Mouse (Mus musculus) forebrain, embryonic 10.5 days (tissue): ENCODE measurements at regions not wholly inside any gene's neighbourhood (a gene's known extent, or its start where the extent isn't known, plus 50 kb on each side); places are given as distances from the start of the nearest gene placed in this dataset.

Source experiments
- DNase-seq: peaks from one replicate; pipeline ENCODE4 v3.0.0-alpha.2; 2017; ENCODE audit warnings: low spot score; ENCODE audit errors: extremely low spot score
- H3K27ac ChIP-seq: fragments of 300-500 bp; sonication (generic); 2 replicates; pipeline ENCODE4 v1.5.1; 2016; ENCODE audit warnings: mild to moderate bottlenecking
- H3K27me3 ChIP-seq: fragments of 300-500 bp; sonication (generic); 2 replicates; pipeline ENCODE4 v1.6.1; 2016; ENCODE audit warnings: mild to moderate bottlenecking; ENCODE audit not compliant: poor library complexity, severe bottlenecking
- H3K36me3 ChIP-seq: fragments of 300-500 bp; sonication (generic); replicated peaks from 2 replicates; pipeline ENCODE4 v1.6.1; 2016; ENCODE audit warnings: mild to moderate bottlenecking, moderate library complexity
- H3K4me1 ChIP-seq: fragments of 300-500 bp; sonication (generic); 2 replicates; pipeline ENCODE4 v1.6.1; 2016
- H3K4me3 ChIP-seq: fragments of 300-500 bp; sonication (generic); 2 replicates; pipeline ENCODE4 v1.5.1; 2016; ENCODE audit warnings: mild to moderate bottlenecking, moderate library complexity
- H3K9me3 ChIP-seq: fragments of 300-500 bp; sonication (generic); 2 replicates; pipeline ENCODE4 v1.6.1; 2016; ENCODE audit warnings: mild to moderate bottlenecking, moderate library complexity
- WGBS: fragments of 180-500 bp; shearing (Covaris S2); methylation state at CpG from one replicate; pipeline ENCODE4 v1.1.7; 2016; 5-methylcytosine and 5-hydroxymethylcytosine counted together

- Histone ChIP-seq H3K9me3 (no peaks in the 10 kb centered on the region), H3K36me3 (no peaks in the 10 kb centered on the region), H3K27ac (no peak overlapping the region), H3K4me1 (peaks cover 8% of the 10 kb centered on the region), H3K27me3 (no peaks in the 10 kb centered on the region), H3K4me3 (no peak overlapping the region)
- 52% methylated on average over 23 of the region's 23 CpGs for WGBS
- no peak for DNase-seq
Measured at GRCm38 (mm10) chr2:169387765-169388518, 199.6 kb downstream of the Gm11011 start.

DNA sequence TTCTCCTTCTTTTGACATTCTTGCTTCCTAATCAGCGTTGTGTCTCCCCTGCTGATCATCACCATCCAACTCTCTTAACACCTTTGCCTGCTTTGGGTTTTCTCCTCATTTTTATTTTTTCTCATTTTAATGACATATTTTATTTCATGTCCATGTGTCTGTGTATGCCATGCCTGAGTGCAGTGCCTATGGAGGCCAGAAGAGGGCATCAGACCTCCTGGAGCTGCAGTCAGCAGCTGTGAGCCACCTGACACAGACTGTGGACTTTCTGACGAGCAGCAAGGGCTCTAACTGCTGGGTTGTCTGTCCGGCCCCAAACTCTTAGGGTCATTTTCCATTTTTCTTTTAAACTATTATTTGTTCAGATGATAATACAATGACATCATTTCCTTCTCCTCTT is 203.8 kb downstream of the Gm11011 start:
- Histone ChIP-seq H3K9me3 (no peaks in the 10 kb centered on the region), H3K27me3 (no peaks in the 10 kb centered on the region), H3K4me3 (no peak overlapping the region), H3K36me3 (no peaks in the 10 kb centered on the region), H3K4me1 (peaks cover 8% of the 10 kb centered on the region), H3K27ac (no peak overlapping the region)
- no peak for DNase-seq
- 88% methylated on average over 3 of the region's 3 CpGs for WGBS

DNA sequence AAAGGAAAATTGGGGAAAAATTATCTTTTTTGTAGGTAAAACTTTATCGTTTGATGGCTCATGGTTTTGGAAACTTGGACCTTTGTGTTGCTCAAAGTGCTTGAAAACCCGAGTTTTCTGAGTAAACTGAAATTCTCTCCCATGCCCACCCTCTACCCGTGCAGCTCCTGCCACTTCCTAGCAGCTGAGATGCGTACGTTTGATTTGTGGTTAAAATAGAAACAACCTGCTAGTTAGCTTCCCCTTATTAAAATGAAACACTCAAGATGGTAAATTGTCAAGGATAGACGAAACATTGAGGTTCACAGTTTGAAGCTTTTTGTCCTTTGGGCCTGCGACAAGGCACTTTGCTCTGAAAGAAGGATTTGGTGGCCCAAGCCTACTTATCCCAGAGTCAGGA is 214.5 kb downstream of the Gm11011 start:
- Histone ChIP-seq H3K4me3 (no peak overlapping the region), H3K9me3 (no peaks in the 10 kb centered on the region), H3K27me3 (no peaks in the 10 kb centered on the region), H3K27ac (no peak overlapping the region), H3K36me3 (no peaks in the 10 kb centered on the region), H3K4me1 (no peaks in the 10 kb centered on the region)
- WGBS: 93% methylated on average over 7 of the region's 7 CpGs
- DNase-seq: no peak

GRCm38 (mm10) chr2:169365046-169365445 is 222.5 kb downstream of the Gm11011 start:
- 85% methylated on average over 4 of the region's 4 CpGs for WGBS
- Histone ChIP-seq H3K4me3 (no peak overlapping the region), H3K27ac (no peak overlapping the region), H3K9me3 (no peaks in the 10 kb centered on the region), H3K27me3 (no peaks in the 10 kb centered on the region), H3K36me3 (no peaks in the 10 kb centered on the region), H3K4me1 (peaks cover 2% of the 10 kb centered on the region; the same call in 1 of the 2 replicates)
- no peak for DNase-seq

GRCm38 (mm10) chr2:169360272-169360671 is 227.3 kb downstream of the Gm11011 start:
- Histone ChIP-seq H3K4me1 (peaks cover 8% of the 10 kb centered on the region), H3K27me3 (no peaks in the 10 kb centered on the region), H3K9me3 (no peaks in the 10 kb centered on the region), H3K4me3 (peak overlapping the region; percentile 24), H3K36me3 (no peaks in the 10 kb centered on the region), H3K27ac (0 out of 2 replicates have a peak overlapping the region, but pooled peaks have one; percentile 6)
- WGBS: 23% methylated on average over 15 of the region's 15 CpGs
- peak; percentile 64 for DNase-seq

- Histone ChIP-seq H3K9me3 (no peaks in the 10 kb centered on the region), H3K27me3 (no peaks in the 10 kb centered on the region), H3K36me3 (no peaks in the 10 kb centered on the region), H3K4me1 (peaks cover 8% of the 10 kb centered on the region), H3K27ac (no peak overlapping the region), H3K4me3 (no peak overlapping the region)
- no peak for DNase-seq
- WGBS: 81% methylated on average over 10 of the region's 10 CpGs
Measured at GRCm38 (mm10) chr2:169357400-169357799, 230.1 kb downstream of the Gm11011 start.

GRCm38 (mm10) chr2:169351547-169351946 is 236.0 kb downstream of the Gm11011 start:
- DNase-seq: no peak
- peaks cover under 1% of the 10 kb centered on the region; the same call in 1 of the 2 replicates for H3K4me1 ChIP-seq
- no peak overlapping the region for H3K27ac ChIP-seq
- 88% methylated on average over 7 of the region's 7 CpGs for WGBS
- no peaks in the 10 kb centered on the region for H3K36me3 ChIP-seq
- 0 out of 2 replicates have a peak, but pooled peaks cover 4% of the 10 kb centered on the region for H3K27me3 ChIP-seq
- H3K9me3 ChIP-seq: no peaks in the 10 kb centered on the region
- no peak overlapping the region for H3K4me3 ChIP-seq

GRCm38 (mm10) chr2:169346107-169346506 is 241.4 kb downstream of the Gm11011 start:
- DNase-seq: no peak
- Histone ChIP-seq H3K27me3 (0 out of 2 replicates have a peak, but pooled peaks cover 4% of the 10 kb centered on the region), H3K27ac (peak overlapping the region; percentile 64; the same call in 1 of the 2 replicates), H3K36me3 (no peaks in the 10 kb centered on the region), H3K9me3 (no peaks in the 10 kb centered on the region), H3K4me1 (peaks cover 9% of the 10 kb centered on the region), H3K4me3 (no peak overlapping the region)
- WGBS: 50% methylated on average over 10 of the region's 10 CpGs

DNA sequence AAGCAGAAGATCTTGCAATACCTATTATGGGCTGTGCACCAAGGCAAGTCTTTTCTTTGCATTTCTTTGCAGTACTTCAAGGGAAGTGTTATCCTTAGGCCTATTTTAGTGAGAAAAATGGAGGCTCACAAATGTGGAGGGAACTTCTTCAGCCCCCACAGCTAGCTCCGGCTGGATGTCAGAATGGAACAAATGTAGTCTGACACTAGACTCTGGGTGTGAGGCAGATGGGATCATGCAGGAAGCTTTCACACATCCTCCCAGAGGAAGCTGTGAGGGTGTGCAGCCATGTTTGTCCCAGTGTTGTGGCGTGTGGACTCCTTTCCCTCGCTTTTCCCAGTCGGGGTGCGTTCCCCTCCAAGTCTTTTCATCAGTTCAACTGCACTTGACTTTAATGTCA is 268.0 kb downstream of the Gm11011 start:
- H3K4me1 ChIP-seq: peaks cover 6% of the 10 kb centered on the region
- no peak overlapping the region for H3K4me3 ChIP-seq
- DNase-seq: no peak
- WGBS: 87% methylated on average over 5 of the region's 5 CpGs
- H3K9me3 ChIP-seq: no peaks in the 10 kb centered on the region
- no peaks in the 10 kb centered on the region for H3K27me3 ChIP-seq
- H3K27ac ChIP-seq: no peak overlapping the region
- no peaks in the 10 kb centered on the region for H3K36me3 ChIP-seq

- no peak for DNase-seq
- 37% methylated on average over 2 of the region's 2 CpGs for WGBS
- no peak overlapping the region for H3K27ac ChIP-seq
Measured at GRCm38 (mm10) chr2:169314396-169314930, 273.1 kb downstream of the Gm11011 start.

GRCm38 (mm10) chr2:169311821-169312220 is 275.7 kb downstream of the Gm11011 start:
- no peaks in the 10 kb centered on the region for H3K36me3 ChIP-seq
- WGBS: 36% methylated on average over 12 of the region's 12 CpGs
- H3K4me3 ChIP-seq: no peak overlapping the region; the same call in 1 of the 2 replicates
- no peaks in the 10 kb centered on the region; the same call in 1 of the 2 replicates for H3K27me3 ChIP-seq
- DNase-seq: no peak
- no peak overlapping the region for H3K27ac ChIP-seq
- peaks cover 19% of the 10 kb centered on the region for H3K4me1 ChIP-seq
- H3K9me3 ChIP-seq: no peaks in the 10 kb centered on the region

More at GRCm38 (mm10) chr2:169314396-169314930, 273.1 kb downstream of the Gm11011 start:
- Histone ChIP-seq H3K36me3 (no peaks in the 10 kb centered on the region), H3K4me1 (peaks cover 19% of the 10 kb centered on the region), H3K27me3 (no peaks in the 10 kb centered on the region; the same call in 1 of the 2 replicates), H3K9me3 (no peaks in the 10 kb centered on the region), H3K4me3 (no peak overlapping the region)

DNA sequence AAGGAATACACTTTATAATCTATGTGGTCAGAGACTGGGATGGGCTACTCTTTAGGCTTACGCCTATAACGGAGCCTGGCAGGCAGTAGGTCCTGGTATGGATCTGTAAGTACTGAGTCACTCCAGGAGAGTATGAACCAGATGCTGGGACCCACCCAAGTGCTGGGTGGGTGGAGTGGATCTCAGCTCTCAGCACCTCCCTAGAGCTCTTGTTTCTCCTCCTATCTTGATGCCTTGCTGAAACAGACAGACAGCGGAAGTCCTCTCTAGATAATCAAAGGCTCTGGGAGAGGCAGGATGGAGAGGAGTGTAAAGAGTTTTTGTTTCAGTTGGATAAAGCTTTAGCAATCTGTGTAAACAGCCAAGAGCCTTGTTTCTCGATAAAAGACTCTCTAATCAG is 276.2 kb downstream of the Gm11011 start:
- H3K36me3 ChIP-seq: no peaks in the 10 kb centered on the region
- 57% methylated on average over 4 of the region's 4 CpGs for WGBS
- H3K27ac ChIP-seq: no peak overlapping the region
- DNase-seq: no peak
- H3K4me3 ChIP-seq: no peak overlapping the region
- peaks cover 19% of the 10 kb centered on the region for H3K4me1 ChIP-seq
- no peaks in the 10 kb centered on the region for H3K9me3 ChIP-seq
- no peaks in the 10 kb centered on the region; the same call in 1 of the 2 replicates for H3K27me3 ChIP-seq

GRCm38 (mm10) chr2:169304360-169304759 is 283.2 kb downstream of the Gm11011 start:
- H3K4me3 ChIP-seq: no peak overlapping the region
- no peak overlapping the region for H3K27ac ChIP-seq
- H3K27me3 ChIP-seq: no peaks in the 10 kb centered on the region
- 84% methylated on average over 3 of the region's 3 CpGs for WGBS
- no peak for DNase-seq
- H3K36me3 ChIP-seq: no peaks in the 10 kb centered on the region
- H3K9me3 ChIP-seq: no peaks in the 10 kb centered on the region
- 0 out of 2 replicates have a peak, but pooled peaks cover 5% of the 10 kb centered on the region for H3K4me1 ChIP-seq
